Mouse (Mus musculus): ENCODE results near the gene Yipf2.

- no peak for TF ChIP-seq USF1 (IDR thresholded peaks at IDR 0.05; ENCODE audit: low read depth)
- no peak for TF ChIP-seq CTCF (IDR thresholded peaks at IDR 0.05; ENCODE audit: control insufficient read depth, insufficient read depth, insufficient read length)
- TF ChIP-seq MAX (IDR thresholded peaks at IDR 0.05) = no peak
Measured at GRCm38 (mm10) chr9:21589538-21589937, 3.1 kb downstream of the Yipf2 start.

Data from C2C12 (cell line).